Mouse (Mus musculus): Measurements from ENCODE around the gene Fam198b. TPM values are rescaled to one million over a fixed set of nuclear protein-coding genes. Genes with fewer than 3 reads are reported as not detected.
"Not testable (repeated sequence)": the region's sequence is repeated elsewhere in the genome, so short reads cannot be mapped to it uniquely, and the experiment has no call there.

The Fam198b gene
- total and polyA plus RNA-seq, 2 experiments from 2014 or later = 1.1 to 1.3 TPM

DNA sequence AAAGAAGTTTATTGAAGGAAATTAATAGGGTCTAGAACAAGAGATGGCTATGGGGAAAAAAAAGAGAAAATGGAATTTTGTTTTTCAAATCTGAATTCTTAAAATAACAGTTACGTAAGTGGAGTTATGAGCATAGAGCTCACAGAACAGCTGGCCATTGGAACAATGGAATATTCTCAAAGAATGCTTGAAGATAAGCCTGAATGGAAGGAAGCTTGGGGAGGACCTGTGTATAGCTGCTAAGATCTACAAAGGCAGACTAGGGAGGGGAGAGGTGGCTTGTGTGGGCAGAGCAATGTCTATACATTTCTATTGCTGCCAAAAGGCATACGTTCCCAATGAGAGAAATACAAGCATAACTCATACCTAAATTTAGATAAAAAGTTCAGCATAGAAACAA lies 73.4 kb downstream of the Fam198b start:
- no peak for ATAC-seq
- 83% methylated on average over 2 of the region's 2 CpGs for WGBS
- no peak for DNase-seq

DNA sequence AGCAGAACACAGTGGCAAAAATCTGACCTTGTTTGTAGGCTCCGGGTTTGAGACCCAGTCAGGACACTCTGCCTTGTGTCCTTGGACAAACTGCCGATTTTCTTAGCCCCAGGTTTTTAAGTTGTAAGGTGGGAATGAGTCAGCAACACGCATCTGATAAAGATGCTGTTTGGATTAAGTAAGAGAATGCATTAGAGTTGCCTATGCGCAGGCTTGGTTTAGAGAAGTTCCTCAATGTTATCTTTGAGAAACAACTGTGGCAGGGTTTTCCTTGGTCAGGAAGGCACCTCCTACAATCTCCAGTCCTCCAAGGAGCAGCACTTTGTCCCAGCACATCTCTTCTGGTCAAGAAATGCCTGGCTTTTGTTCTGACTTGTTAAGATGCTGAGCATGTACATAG lies 82.4 kb downstream of the Fam198b start:
- H3K27ac ChIP-seq (ENCODE audit: low read depth, low read length) = no peak overlapping the region
- no peak for TF ChIP-seq CTCF (IDR thresholded peaks at IDR 0.05; ENCODE audit: low read depth)
- no peak overlapping the region for H3K4me2 ChIP-seq (ENCODE audit: low read depth)
- H3K9me3 ChIP-seq (ENCODE audit: low read length) = no peaks in the 10 kb centered on the region
- no peaks in the 10 kb centered on the region for H3K4me1 ChIP-seq (ENCODE audit: insufficient read depth)
- WGBS = 90% methylated on average over 4 of the region's 4 CpGs
- no peak overlapping the region for H3K9ac ChIP-seq
- no peak for DNase-seq
- ATAC-seq = no peak
- H3K4me3 ChIP-seq (ENCODE audit: low read depth, low read length) = no peak overlapping the region
- H3K27me3 ChIP-seq (ENCODE audit: insufficient read depth, low read length) = no peaks in the 10 kb centered on the region
- no peaks in the 10 kb centered on the region for H3K36me3 ChIP-seq (ENCODE audit: insufficient read depth)

More for the DNA sequence above, 73.4 kb downstream of the Fam198b start:
- Histone ChIP-seq H3K27ac (ENCODE audit: low read depth, low read length) (no peak overlapping the region), H3K9me3 (ENCODE audit: low read length) (no peaks in the 10 kb centered on the region), H3K4me2 (ENCODE audit: low read depth) (no peak overlapping the region), H3K9ac (no peak overlapping the region), H3K27me3 (ENCODE audit: insufficient read depth, low read length) (no peaks in the 10 kb centered on the region), H3K4me3 (ENCODE audit: low read depth, low read length) (no peak overlapping the region), H3K36me3 (ENCODE audit: insufficient read depth) (no peaks in the 10 kb centered on the region), H3K4me1 (ENCODE audit: insufficient read depth) (no peaks in the 10 kb centered on the region)
- TF ChIP-seq CTCF (IDR thresholded peaks at IDR 0.05; ENCODE audit: low read depth) = no peak

DNA sequence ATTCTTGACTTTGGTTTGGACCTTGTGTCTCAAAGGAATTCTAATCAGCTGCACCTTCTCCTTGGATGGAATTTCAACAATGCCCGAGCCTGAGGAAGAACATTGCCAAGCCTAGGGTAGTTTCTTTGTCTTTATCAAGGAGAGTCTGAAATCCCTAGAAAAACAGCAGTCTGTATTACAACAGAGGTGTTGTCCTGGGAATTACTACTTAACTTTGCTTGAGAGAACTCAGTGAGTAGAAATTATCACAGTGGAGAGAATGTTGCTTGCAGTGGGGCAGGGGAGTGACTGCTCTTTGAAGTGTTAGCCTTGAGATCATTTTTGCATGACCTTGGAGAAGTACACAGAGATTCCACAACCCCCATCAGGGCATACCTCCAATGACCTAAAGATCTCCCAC lies 83.0 kb downstream of the Fam198b start:
- Histone ChIP-seq H3K27me3 (ENCODE audit: insufficient read depth, low read length) (no peaks in the 10 kb centered on the region), H3K4me2 (ENCODE audit: low read depth) (no peak overlapping the region), H3K9me3 (ENCODE audit: low read length) (no peaks in the 10 kb centered on the region), H3K9ac (no peak overlapping the region), H3K4me1 (ENCODE audit: insufficient read depth) (no peaks in the 10 kb centered on the region), H3K36me3 (ENCODE audit: insufficient read depth) (no peaks in the 10 kb centered on the region), H3K4me3 (ENCODE audit: low read depth, low read length) (no peak overlapping the region), H3K27ac (ENCODE audit: low read depth, low read length) (no peak overlapping the region)
- DNase-seq = no peak
- WGBS = 58% methylated on average over 1 of the region's 1 CpGs
- ATAC-seq = no peak
- no peak for TF ChIP-seq CTCF (IDR thresholded peaks at IDR 0.05; ENCODE audit: low read depth)

DNA sequence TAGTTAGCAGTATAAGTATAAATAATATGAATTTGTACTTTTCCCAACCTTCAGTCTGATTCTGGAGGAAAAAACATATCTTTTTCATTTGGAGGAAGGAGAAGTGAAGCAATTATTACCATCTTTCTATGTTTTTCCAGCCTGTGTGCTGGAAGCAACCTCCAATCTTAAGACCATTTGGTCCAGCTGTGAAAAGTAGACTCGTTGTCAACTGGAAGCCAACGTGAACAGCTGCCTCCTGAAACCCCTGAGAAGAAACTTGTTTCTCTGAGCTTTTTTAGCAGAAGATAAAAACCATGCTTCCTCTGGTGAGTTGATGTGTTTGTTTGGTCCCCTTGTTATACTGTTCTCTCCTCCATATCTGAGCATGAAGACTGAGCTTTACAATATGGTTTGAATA lies 84.1 kb downstream of the Fam198b start:
- no peaks in the 10 kb centered on the region for H3K9me3 ChIP-seq (ENCODE audit: low read length)
- H3K4me1 ChIP-seq (ENCODE audit: insufficient read depth) = no peaks in the 10 kb centered on the region
- ATAC-seq = no peak
- H3K9ac ChIP-seq = no peak overlapping the region
- WGBS = 80% methylated on average over 2 of the region's 2 CpGs
- no peak for DNase-seq
- H3K27ac ChIP-seq (ENCODE audit: low read depth, low read length) = no peak overlapping the region
- H3K4me3 ChIP-seq (ENCODE audit: low read depth, low read length) = no peak overlapping the region
- no peaks in the 10 kb centered on the region for H3K36me3 ChIP-seq (ENCODE audit: insufficient read depth)
- H3K27me3 ChIP-seq (ENCODE audit: insufficient read depth, low read length) = no peaks in the 10 kb centered on the region
- no peak for TF ChIP-seq CTCF (IDR thresholded peaks at IDR 0.05; ENCODE audit: low read depth)
- H3K4me2 ChIP-seq (ENCODE audit: low read depth) = no peak overlapping the region

DNA sequence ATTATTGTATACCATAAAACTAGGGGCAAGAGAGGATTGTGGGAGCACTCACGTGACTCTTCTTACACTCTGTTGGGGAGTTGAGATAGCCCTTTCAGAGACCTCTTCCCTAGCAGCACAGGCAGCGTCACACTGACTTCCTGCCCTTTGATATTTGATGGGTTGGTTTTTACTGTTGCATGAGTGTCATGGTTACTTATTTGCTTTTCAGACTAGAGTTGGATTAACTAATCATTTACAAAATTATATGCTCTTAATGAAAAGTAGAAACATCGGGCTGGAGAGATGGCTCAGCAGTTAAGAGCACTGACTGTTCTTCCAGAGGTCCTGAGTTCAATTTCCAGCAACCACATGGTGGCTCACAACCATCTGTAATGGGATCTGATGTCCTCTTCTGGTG lies 85.2 kb downstream of the Fam198b start:
- H3K27ac ChIP-seq (ENCODE audit: low read depth, low read length); H3K36me3 ChIP-seq (ENCODE audit: insufficient read depth); H3K27me3 ChIP-seq (ENCODE audit: insufficient read depth, low read length); H3K4me1 ChIP-seq (ENCODE audit: insufficient read depth); H3K9me3 ChIP-seq (ENCODE audit: low read length); DNase-seq; H3K9ac ChIP-seq; ATAC-seq; H3K4me3 ChIP-seq (ENCODE audit: low read depth, low read length); H3K4me2 ChIP-seq (ENCODE audit: low read depth): not testable (repeated sequence)
- 89% methylated on average over 3 of the region's 3 CpGs for WGBS

DNA sequence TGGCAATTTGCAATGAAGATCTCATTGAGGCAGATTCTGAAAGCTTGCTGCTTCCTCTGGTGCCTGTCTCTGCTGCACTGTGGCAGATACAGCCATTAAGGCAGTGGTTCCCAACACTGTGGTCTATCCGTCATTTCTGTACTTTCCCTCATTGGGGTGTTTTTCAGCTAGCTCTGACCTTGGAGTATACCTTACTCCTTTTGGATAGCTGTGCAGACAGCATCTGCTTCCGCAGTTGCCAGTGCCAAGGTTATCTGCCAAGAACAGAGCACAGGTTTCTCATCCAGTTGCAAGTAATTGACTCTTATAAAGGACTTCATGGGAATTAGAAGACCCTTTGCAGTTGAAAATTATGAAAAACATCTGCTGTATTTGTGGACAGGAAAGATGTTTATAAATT lies 85.7 kb downstream of the Fam198b start:
- H3K4me1 ChIP-seq (ENCODE audit: insufficient read depth) = no peaks in the 10 kb centered on the region
- no peak overlapping the region for H3K9ac ChIP-seq
- H3K9me3 ChIP-seq (ENCODE audit: low read length) = no peaks in the 10 kb centered on the region
- H3K4me2 ChIP-seq (ENCODE audit: low read depth) = no peak overlapping the region
- no peak for DNase-seq
- no peaks in the 10 kb centered on the region for H3K27me3 ChIP-seq (ENCODE audit: insufficient read depth, low read length)
- ATAC-seq = no peak
- TF ChIP-seq CTCF (IDR thresholded peaks at IDR 0.05; ENCODE audit: low read depth) = no peak
- no peaks in the 10 kb centered on the region for H3K36me3 ChIP-seq (ENCODE audit: insufficient read depth)
- H3K4me3 ChIP-seq (ENCODE audit: low read depth, low read length) = no peak overlapping the region
- WGBS = 92% methylated on average over 2 of the region's 2 CpGs
- H3K27ac ChIP-seq (ENCODE audit: low read depth, low read length) = no peak overlapping the region

DNA sequence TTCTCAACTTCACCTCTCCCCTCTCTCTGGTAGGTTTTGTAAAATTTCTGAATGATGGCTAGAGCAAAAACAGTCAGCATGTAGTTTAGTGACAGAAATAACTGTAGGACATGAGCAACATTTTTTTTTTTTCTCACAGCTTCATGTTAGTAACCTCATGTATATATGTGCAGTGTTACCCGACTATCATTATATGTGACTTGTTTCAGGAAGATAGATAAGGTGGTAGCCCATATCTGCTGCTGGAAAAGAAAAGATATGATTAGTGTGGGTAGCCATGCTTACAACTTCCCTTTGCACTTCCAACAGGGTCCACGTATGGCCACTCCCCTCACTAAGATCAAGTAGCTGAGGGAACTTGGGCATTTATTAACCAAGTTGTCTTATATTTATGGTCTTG lies 86.2 kb downstream of the Fam198b start:
- no peak for TF ChIP-seq CTCF (IDR thresholded peaks at IDR 0.05; ENCODE audit: low read depth)
- DNase-seq (no peak), ATAC-seq (no peak)
- Histone ChIP-seq H3K4me1 (ENCODE audit: insufficient read depth) (no peaks in the 10 kb centered on the region), H3K4me3 (ENCODE audit: low read depth, low read length) (no peak overlapping the region), H3K27ac (ENCODE audit: low read depth, low read length) (no peak overlapping the region), H3K36me3 (ENCODE audit: insufficient read depth) (no peaks in the 10 kb centered on the region), H3K27me3 (ENCODE audit: insufficient read depth, low read length) (no peaks in the 10 kb centered on the region), H3K4me2 (ENCODE audit: low read depth) (no peak overlapping the region), H3K9me3 (ENCODE audit: low read length) (no peaks in the 10 kb centered on the region), H3K9ac (no peak overlapping the region)
- WGBS = 85% methylated on average over 2 of the region's 2 CpGs

DNA sequence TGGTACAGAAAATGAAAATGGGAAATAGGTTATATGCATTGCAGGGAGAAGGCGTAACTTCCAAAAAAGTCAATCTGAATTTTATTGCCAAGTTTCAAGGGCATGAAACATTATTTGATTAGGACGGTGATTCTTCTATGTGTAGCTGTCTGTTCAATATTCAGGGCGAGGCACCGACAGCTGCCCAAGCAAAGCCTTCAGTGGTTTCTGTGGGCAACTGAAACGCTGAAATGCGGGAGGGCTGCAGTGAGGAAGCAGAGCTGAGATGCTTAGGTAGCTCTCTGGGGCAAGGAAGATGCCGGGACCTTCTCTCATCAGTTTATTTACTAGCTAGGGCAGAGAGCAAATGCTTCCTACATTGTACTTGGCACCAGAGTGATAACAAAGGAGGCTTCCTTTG lies 87.2 kb downstream of the Fam198b start:
- H3K4me3 ChIP-seq (ENCODE audit: low read depth, low read length) = no peak overlapping the region
- H3K36me3 ChIP-seq (ENCODE audit: insufficient read depth) = no peaks in the 10 kb centered on the region
- DNase-seq = no peak
- H3K9ac ChIP-seq = no peak overlapping the region
- no peak for TF ChIP-seq CTCF (IDR thresholded peaks at IDR 0.05; ENCODE audit: low read depth)
- H3K4me1 ChIP-seq (ENCODE audit: insufficient read depth) = no peaks in the 10 kb centered on the region
- no peak overlapping the region for H3K27ac ChIP-seq (ENCODE audit: low read depth, low read length)
- no peaks in the 10 kb centered on the region for H3K9me3 ChIP-seq (ENCODE audit: low read length)
- H3K27me3 ChIP-seq (ENCODE audit: insufficient read depth, low read length) = no peaks in the 10 kb centered on the region
- WGBS = 87% methylated on average over 7 of the region's 7 CpGs
- ATAC-seq = no peak
- no peak overlapping the region for H3K4me2 ChIP-seq (ENCODE audit: low read depth)

All from forebrain, postnatal 0 days (tissue).